Mouse (Mus musculus) midbrain, embryonic 14.5 days (tissue): Measurements from ENCODE around the gene Rasl11b. TPM values are rescaled to one million over a fixed set of nuclear protein-coding genes. Genes with fewer than 3 reads are reported as not detected.
A peak's percentile ranks its signal among the peaks of the same experiment; 100 is the strongest.

ENCODE experiments used
- ATAC-seq: fragments of 200-750 bp; cut with Nextera tagmentation; 2 replicates; pipeline ENCODE4 v1.8.0; 2017; ENCODE audit warnings: moderate number of reproducible peaks, moderate library complexity; ENCODE audit not compliant: low FRiP score, low TSS enrichment
- DNase-seq: peaks from one replicate; pipeline ENCODE4 v3.0.0-alpha.2; 2015
- H3K27ac ChIP-seq: fragments of 300-500 bp; sonication (generic); replicated peaks from 2 replicates; pipeline ENCODE4 v1.5.1; 2014; ENCODE audit warnings: mild to moderate bottlenecking, low read depth, low read length, moderate library complexity
- H3K27me3 ChIP-seq: fragments of 300-500 bp; sonication (generic); 2 replicates; pipeline ENCODE4 v1.6.1; 2014; ENCODE audit warnings: low read length, control low read depth, mixed read lengths; ENCODE audit not compliant: control insufficient read depth, insufficient read depth
- H3K36me3 ChIP-seq: fragments of 300-500 bp; sonication (generic); 2 replicates; pipeline ENCODE4 v1.6.1; 2014; ENCODE audit warnings: low read length, control low read depth; ENCODE audit not compliant: control insufficient read depth, insufficient read depth
- H3K4me1 ChIP-seq: fragments of 300-500 bp; sonication (generic); 2 replicates; pipeline ENCODE4 v1.6.1; 2014; ENCODE audit warnings: mild to moderate bottlenecking, antibody characterized with exemption, low read length, control low read depth; ENCODE audit not compliant: control insufficient read depth, insufficient read depth
- H3K4me2 ChIP-seq: fragments of 300-500 bp; sonication (generic); 2 replicates; pipeline ENCODE4 v1.6.1; 2014; ENCODE audit warnings: mild to moderate bottlenecking, low read length, moderate library complexity
- H3K4me3 ChIP-seq: fragments of 300-500 bp; sonication (generic); replicated peaks from 2 replicates; pipeline ENCODE4 v1.5.1; 2014; ENCODE audit warnings: low read depth, low read length
- H3K9ac ChIP-seq: fragments of 300-500 bp; sonication (generic); replicated peaks from 2 replicates; pipeline ENCODE4 v1.6.1; 2014; ENCODE audit warnings: mild to moderate bottlenecking, low read length, moderate library complexity
- H3K9me3 ChIP-seq: fragments of 300-500 bp; sonication (generic); 2 replicates; pipeline ENCODE4 v1.6.1; 2016; ENCODE audit warnings: low read length, control low read depth, mixed read lengths; ENCODE audit not compliant: control insufficient read depth
- WGBS: fragments of 180-500 bp; shearing (Covaris S2); extraction: QIAGEN DNeasy Blood & Tissue Kit; methylation state at CpG from one replicate; pipeline ENCODE4 v1.1.7; 2014; 5-methylcytosine and 5-hydroxymethylcytosine counted together
- polyA plus RNA-seq: library from polyadenylated mRNA; unstranded; fragments of >200 nt; fragmentation: Nextera tagmentation; extraction: Ambion mirVana; gene quantifications from 2 replicates; pipeline ENCODE4 v1.2.1, GENCODE M21; 2014

Rasl11b gene
- polyA plus RNA-seq, 1 experiment from 2014 or later, result 13.6 TPM

GRCm38 (mm10) chr5:74207209-74207608 is 12.1 kb downstream of the Rasl11b start:
- no peak overlapping the region for H3K27ac ChIP-seq
- 81% methylated on average over 3 of the region's 3 CpGs for WGBS
- no peaks in the 10 kb centered on the region for H3K4me1 ChIP-seq
- no peak overlapping the region for H3K4me2 ChIP-seq
- DNase-seq (no peak), ATAC-seq (no peak)
- H3K27me3 ChIP-seq, result no peaks in the 10 kb centered on the region
- H3K9me3 ChIP-seq, result no peaks in the 10 kb centered on the region; the same call in 1 of the 2 replicates
- no peak overlapping the region for H3K9ac ChIP-seq
- no peaks in the 10 kb centered on the region for H3K36me3 ChIP-seq
- H3K4me3 ChIP-seq, result no peak overlapping the region

- 75% methylated on average over 7 of the region's 7 CpGs for WGBS
- H3K27me3 ChIP-seq, result no peaks in the 10 kb centered on the region
- no peak for ATAC-seq
- no peaks in the 10 kb centered on the region for H3K4me1 ChIP-seq
- H3K36me3 ChIP-seq, result no peaks in the 10 kb centered on the region
- no peaks in the 10 kb centered on the region; the same call in 1 of the 2 replicates for H3K9me3 ChIP-seq
- no peak overlapping the region for H3K27ac ChIP-seq
- H3K4me3 ChIP-seq, result no peak overlapping the region
- no peak overlapping the region for H3K4me2 ChIP-seq
- no peak for DNase-seq
- no peak overlapping the region for H3K9ac ChIP-seq
These were observed 13.4 kb downstream of the Rasl11b start for GRCm38 (mm10) chr5:74208438-74208837.

GRCm38 (mm10) chr5:74209640-74210039 is 14.6 kb downstream of the Rasl11b start:
- Histone ChIP-seq H3K9ac (no peak overlapping the region), H3K36me3 (no peaks in the 10 kb centered on the region), H3K27ac (no peak overlapping the region), H3K9me3 (no peaks in the 10 kb centered on the region), H3K4me3 (no peak overlapping the region), H3K4me2 (no peak overlapping the region), H3K4me1 (no peaks in the 10 kb centered on the region), H3K27me3 (no peaks in the 10 kb centered on the region)
- WGBS, result 89% methylated on average over 4 of the region's 4 CpGs
- ATAC-seq (no peak), DNase-seq (no peak)

- ATAC-seq, result no peak
- WGBS, result 83% methylated on average over 11 of the region's 11 CpGs
- H3K36me3 ChIP-seq, result no peaks in the 10 kb centered on the region
These were observed 16.3 kb downstream of the Rasl11b start for GRCm38 (mm10) chr5:74211346-74211745.

GRCm38 (mm10) chr5:74214501-74215110 is 19.5 kb downstream of the Rasl11b start:
- no peaks in the 10 kb centered on the region for H3K9me3 ChIP-seq
- 0 out of 2 replicates have a peak overlapping the region, but pooled peaks have one; percentile 20 for H3K4me2 ChIP-seq
- 2% methylated on average over 7 of the region's 7 CpGs for WGBS
- ATAC-seq (no peak; the same call in 1 of the 2 replicates), DNase-seq (peak; percentile 61)
- H3K9ac ChIP-seq, result no peak overlapping the region
- no peaks in the 10 kb centered on the region for H3K36me3 ChIP-seq
- H3K4me1 ChIP-seq, result 0 out of 2 replicates have a peak, but pooled peaks cover 6% of the 10 kb centered on the region
- no peak overlapping the region for H3K27ac ChIP-seq
- H3K4me3 ChIP-seq, result no peak overlapping the region
- no peaks in the 10 kb centered on the region for H3K27me3 ChIP-seq

More at GRCm38 (mm10) chr5:74211346-74211745, 16.3 kb downstream of the Rasl11b start:
- no peaks in the 10 kb centered on the region for H3K27me3 ChIP-seq
- no peaks in the 10 kb centered on the region for H3K9me3 ChIP-seq
- H3K9ac ChIP-seq, result no peak overlapping the region
- H3K4me3 ChIP-seq, result no peak overlapping the region
- 0 out of 2 replicates have a peak, but pooled peaks cover 6% of the 10 kb centered on the region for H3K4me1 ChIP-seq
- no peak for DNase-seq
- H3K27ac ChIP-seq, result no peak overlapping the region
- no peak overlapping the region for H3K4me2 ChIP-seq

- Histone ChIP-seq H3K4me3 (no peak overlapping the region), H3K9me3 (no peaks in the 10 kb centered on the region), H3K4me1 (0 out of 2 replicates have a peak, but pooled peaks cover 6% of the 10 kb centered on the region), H3K27ac (no peak overlapping the region), H3K36me3 (no peaks in the 10 kb centered on the region), H3K4me2 (0 out of 2 replicates have a peak overlapping the region, but pooled peaks have one; percentile 23), H3K9ac (no peak overlapping the region), H3K27me3 (no peaks in the 10 kb centered on the region)
- ATAC-seq, result peak; percentile 48
- DNase-seq, result peak; percentile 28
- 4% methylated on average over 4 of the region's 4 CpGs for WGBS
These were observed 20.0 kb downstream of the Rasl11b start for GRCm38 (mm10) chr5:74215125-74215524.

GRCm38 (mm10) chr5:74218524-74218923 is 23.4 kb downstream of the Rasl11b start:
- WGBS, result 30% methylated on average over 4 of the region's 4 CpGs

GRCm38 (mm10) chr5:74222626-74223025 is 27.5 kb downstream of the Rasl11b start:
- Histone ChIP-seq H3K4me1 (no peaks in the 10 kb centered on the region), H3K27ac (no peak overlapping the region), H3K4me3 (no peak overlapping the region), H3K4me2 (no peak overlapping the region), H3K36me3 (no peaks in the 10 kb centered on the region), H3K9me3 (no peaks in the 10 kb centered on the region), H3K27me3 (no peaks in the 10 kb centered on the region), H3K9ac (no peak overlapping the region)
- WGBS, result 84% methylated on average over 4 of the region's 4 CpGs
- DNase-seq (no peak), ATAC-seq (no peak)

More at GRCm38 (mm10) chr5:74218524-74218923, 23.4 kb downstream of the Rasl11b start:
- Histone ChIP-seq H3K4me1 (0 out of 2 replicates have a peak, but pooled peaks cover 6% of the 10 kb centered on the region), H3K36me3 (no peaks in the 10 kb centered on the region), H3K9me3 (no peaks in the 10 kb centered on the region), H3K9ac (no peak overlapping the region), H3K27ac (no peak overlapping the region), H3K4me3 (no peak overlapping the region), H3K4me2 (no peak overlapping the region), H3K27me3 (no peaks in the 10 kb centered on the region)
- DNase-seq (no peak), ATAC-seq (no peak)

GRCm38 (mm10) chr5:74224480-74224879 is 29.4 kb downstream of the Rasl11b start:
- Histone ChIP-seq H3K4me3 (no peak overlapping the region), H3K4me1 (no peaks in the 10 kb centered on the region), H3K4me2 (no peak overlapping the region), H3K27ac (no peak overlapping the region), H3K9me3 (no peaks in the 10 kb centered on the region), H3K36me3 (no peaks in the 10 kb centered on the region), H3K9ac (no peak overlapping the region), H3K27me3 (no peaks in the 10 kb centered on the region)
- no peak for DNase-seq
- ATAC-seq, result no peak
- WGBS, result 94% methylated on average over 6 of the region's 6 CpGs
